Mouse (Mus musculus) heart, postnatal 0 days (tissue): ENCODE results near the gene Dgkq. TPM values are rescaled to one million over a fixed set of nuclear protein-coding genes. Genes with fewer than 3 reads are reported as not detected.
A peak's percentile ranks its signal among the peaks of the same experiment; 100 is the strongest.

Experiments used
- ATAC-seq: fragments of 200-750 bp; cut with Nextera tagmentation; 2 replicates; pipeline ENCODE4 v1.8.0; 2017; ENCODE audit warnings: low read depth, moderate number of reproducible peaks, moderate library complexity; ENCODE audit not compliant: insufficient read depth
- DNase-seq: peaks from one replicate; pipeline ENCODE4 v3.0.0-alpha.2; 2016; ENCODE audit warnings: low spot score
- H3K27ac ChIP-seq: fragments of 300-500 bp; sonication (generic); 2 replicates; pipeline ENCODE4 v1.5.1; 2014; ENCODE audit warnings: low read depth, mild to moderate bottlenecking
- H3K27me3 ChIP-seq: fragments of 300-500 bp; sonication (generic); 2 replicates; pipeline ENCODE4 v1.6.1; 2014; ENCODE audit warnings: low read length, mixed read lengths; ENCODE audit not compliant: control insufficient read depth, insufficient read depth
- H3K36me3 ChIP-seq: fragments of 300-500 bp; sonication (generic); replicated peaks from 2 replicates; pipeline ENCODE4 v1.6.1; 2014; ENCODE audit warnings: low read length, mixed read lengths; ENCODE audit not compliant: control insufficient read depth, insufficient read depth
- H3K4me1 ChIP-seq: fragments of 300-500 bp; sonication (generic); 2 replicates; pipeline ENCODE4 v1.6.1; 2014; ENCODE audit warnings: antibody characterized with exemption; ENCODE audit not compliant: control insufficient read depth, insufficient read depth
- H3K4me2 ChIP-seq: fragments of 300-500 bp; sonication (generic); 2 replicates; pipeline ENCODE4 v1.6.1; 2014; ENCODE audit warnings: low read depth, mild to moderate bottlenecking, low read length, moderate library complexity
- H3K4me3 ChIP-seq: fragments of 300-500 bp; sonication (generic); 2 replicates; pipeline ENCODE4 v1.5.1; 2014; ENCODE audit warnings: low read depth, low read length
- H3K9ac ChIP-seq: fragments of 300-500 bp; sonication (generic); replicated peaks from 2 replicates; pipeline ENCODE4 v1.6.1; 2014; ENCODE audit warnings: low read depth, low read length, mixed read lengths
- H3K9me3 ChIP-seq: fragments of 300-500 bp; sonication (generic); replicated peaks from 2 replicates; pipeline ENCODE4 v1.6.1; 2016; ENCODE audit warnings: low read length; ENCODE audit not compliant: control insufficient read depth
- CTCF ChIP-seq: IDR thresholded peaks from 2 replicates; pipeline ENCODE4 v1.5.1; 2016; ENCODE audit warnings: antibody characterized with exemption, control low read depth, low read depth
- EP300 ChIP-seq: IDR thresholded peaks from 2 replicates; pipeline ENCODE4 v1.6.1; 2016; ENCODE audit warnings: antibody characterized with exemption, low read depth
- WGBS: fragments of 180-500 bp; shearing (Covaris S2); extraction: QIAGEN DNeasy Blood & Tissue Kit; methylation state at CpG from one replicate; pipeline ENCODE4 v1.1.7; 2014; 5-methylcytosine and 5-hydroxymethylcytosine counted together
- polyA plus RNA-seq: library from polyadenylated mRNA; unstranded; fragments of >200 nt; fragmentation: Nextera tagmentation; extraction: Ambion mirVana; gene quantifications from 2 replicates; pipeline ENCODE4 v1.2.1, GENCODE M21; 2015
- total RNA-seq: library from RNA; depleted of rRNA; stranded (reverse); fragments of >200 nt; gene quantifications from 2 replicates; pipeline ENCODE4 v1.2.3, GENCODE M21; 2014; ENCODE audit warnings: low replicate concordance

Dgkq gene
- total and polyA plus RNA-seq, 2 experiments from 2014 or later, result 3.0 to 34.7 TPM

GRCm38 (mm10) chr5:108676772-108677498, 7.5 kb upstream of the Dgkq start:
- Histone ChIP-seq H3K27me3 (no peaks in the 10 kb centered on the region), H3K9me3 (no peaks in the 10 kb centered on the region), H3K9ac (peak overlapping the region; percentile 48; the same call in 1 of the 2 replicates), H3K4me2 (peak overlapping the region; percentile 55), H3K4me1 (peaks cover 10% of the 10 kb centered on the region), H3K27ac (peak overlapping the region; percentile 3; the same call in 1 of the 2 replicates), H3K4me3 (peak overlapping the region; percentile 32), H3K36me3 (peaks cover 20% of the 10 kb centered on the region; the same call in 1 of the 2 replicates)
- 20% methylated on average over 5 of the region's 5 CpGs for WGBS
- DNase-seq, result no peak
- peak; percentile 45 for ATAC-seq
- TF ChIP-seq CTCF (no peak), EP300 (no peak)

GRCm38 (mm10) chr5:108675251-108675816, 5.9 kb upstream of the Dgkq start, which contains the start of gene Slc26a1:
Gene Slc26a1 (minus strand): TSS chr5:108675569.
- DNase-seq (no peak), ATAC-seq (no peak)
- no peaks in the 10 kb centered on the region for H3K27me3 ChIP-seq
- peaks cover 10% of the 10 kb centered on the region for H3K4me1 ChIP-seq
- H3K36me3 ChIP-seq, result peaks cover 12% of the 10 kb centered on the region; the same call in 1 of the 2 replicates
- H3K9ac ChIP-seq, result no peak within 1 kb of the TSS
- H3K9me3 ChIP-seq, result no peaks in the 10 kb centered on the region
- H3K4me2 ChIP-seq, result no peak within 1 kb of the TSS
- H3K4me3 ChIP-seq, result no peak within 1 kb of the TSS
- 78% methylated on average over 9 of the region's 9 CpGs for WGBS
- H3K27ac ChIP-seq, result no peak within 1 kb of the TSS
- TF ChIP-seq EP300, result no peak
- no peak for TF ChIP-seq CTCF

DNA sequence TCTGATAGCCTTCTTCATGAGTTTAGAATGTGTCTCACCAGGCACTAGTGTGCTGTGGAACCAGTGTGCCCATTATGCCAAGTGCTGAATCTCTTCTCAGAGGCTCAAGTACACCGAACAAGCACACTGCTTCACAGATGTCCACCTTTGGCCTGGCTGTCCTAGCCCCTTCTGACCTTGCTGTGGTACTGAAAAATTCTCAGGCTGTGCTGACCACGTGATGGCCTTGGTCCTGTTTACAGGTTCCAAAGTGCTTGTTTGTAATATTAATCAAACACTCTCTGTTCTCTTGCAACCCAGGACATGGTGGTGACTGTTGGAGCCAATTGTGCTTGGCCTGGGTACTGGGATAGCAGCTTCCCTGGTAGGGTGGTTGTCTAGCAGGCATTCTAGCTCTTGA, 5.2 kb upstream of the Dgkq start:
- DNase-seq (no peak), ATAC-seq (no peak)
- no peaks in the 10 kb centered on the region for H3K9me3 ChIP-seq
- no peaks in the 10 kb centered on the region for H3K27me3 ChIP-seq
- 75% methylated on average over 2 of the region's 2 CpGs for WGBS
- no peak overlapping the region for H3K4me2 ChIP-seq
- no peak overlapping the region for H3K4me3 ChIP-seq
- no peak overlapping the region for H3K27ac ChIP-seq
- no peak overlapping the region for H3K9ac ChIP-seq
- no peak for TF ChIP-seq CTCF
- no peak for TF ChIP-seq EP300
- H3K4me1 ChIP-seq, result peaks cover 17% of the 10 kb centered on the region
- H3K36me3 ChIP-seq, result peaks cover 10% of the 10 kb centered on the region; the same call in 1 of the 2 replicates

DNA sequence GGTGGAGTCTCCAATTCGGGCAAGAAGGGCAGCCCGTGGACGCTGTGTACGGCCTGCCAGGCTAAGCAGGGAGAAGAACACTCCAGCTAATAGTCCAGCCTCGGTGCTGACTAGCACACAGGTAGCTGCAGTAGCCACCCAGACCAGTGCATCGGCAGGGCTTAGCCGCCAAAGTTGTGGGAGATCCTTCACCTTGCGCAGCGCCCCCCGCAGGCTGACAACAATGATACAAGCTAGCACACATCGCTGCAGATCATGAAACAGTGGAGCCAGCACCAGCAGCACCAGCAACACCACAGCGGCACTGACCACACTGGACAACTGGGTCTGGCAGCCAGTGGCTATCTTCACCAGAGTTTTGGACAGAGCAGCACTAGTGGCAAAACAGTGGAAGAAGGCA, 2.3 kb upstream of the Dgkq start:
- 90% methylated on average over 12 of the region's 12 CpGs for WGBS
- H3K4me3 ChIP-seq, result no peak overlapping the region
- no peak overlapping the region for H3K27ac ChIP-seq
- no peak overlapping the region for H3K9ac ChIP-seq
- no peaks in the 10 kb centered on the region for H3K9me3 ChIP-seq
- ATAC-seq (no peak), DNase-seq (no peak)
- peaks cover 19% of the 10 kb centered on the region; the same call in 1 of the 2 replicates for H3K4me1 ChIP-seq
- peaks cover 10% of the 10 kb centered on the region; the same call in 1 of the 2 replicates for H3K36me3 ChIP-seq
- H3K27me3 ChIP-seq, result no peaks in the 10 kb centered on the region
- TF ChIP-seq EP300, result no peak
- TF ChIP-seq CTCF, result no peak
- H3K4me2 ChIP-seq, result no peak overlapping the region

- H3K27ac ChIP-seq, result no peak overlapping the region
- H3K4me3 ChIP-seq, result no peak overlapping the region
- no peak overlapping the region for H3K9ac ChIP-seq
- DNase-seq (peak; percentile 40), ATAC-seq (no peak)
- H3K9me3 ChIP-seq, result no peaks in the 10 kb centered on the region
- no peak overlapping the region for H3K4me2 ChIP-seq
- H3K36me3 ChIP-seq, result peaks cover 10% of the 10 kb centered on the region; the same call in 1 of the 2 replicates
- TF ChIP-seq CTCF (peak; percentile 49), EP300 (no peak)
- peaks cover 19% of the 10 kb centered on the region; the same call in 1 of the 2 replicates for H3K4me1 ChIP-seq
- no peaks in the 10 kb centered on the region for H3K27me3 ChIP-seq
Observed at GRCm38 (mm10) chr5:108670785-108671184, 1.3 kb upstream of the Dgkq start.
